Mouse (Mus musculus): ENCODE measurements around the gene Csnk1d. TPM values are rescaled to one million over a fixed set of nuclear protein-coding genes. Genes with fewer than 3 reads are reported as not detected.

Csnk1d gene
- polyA plus RNA-seq, 1 experiment from 2014 or later, result 77.4 TPM

DNA sequence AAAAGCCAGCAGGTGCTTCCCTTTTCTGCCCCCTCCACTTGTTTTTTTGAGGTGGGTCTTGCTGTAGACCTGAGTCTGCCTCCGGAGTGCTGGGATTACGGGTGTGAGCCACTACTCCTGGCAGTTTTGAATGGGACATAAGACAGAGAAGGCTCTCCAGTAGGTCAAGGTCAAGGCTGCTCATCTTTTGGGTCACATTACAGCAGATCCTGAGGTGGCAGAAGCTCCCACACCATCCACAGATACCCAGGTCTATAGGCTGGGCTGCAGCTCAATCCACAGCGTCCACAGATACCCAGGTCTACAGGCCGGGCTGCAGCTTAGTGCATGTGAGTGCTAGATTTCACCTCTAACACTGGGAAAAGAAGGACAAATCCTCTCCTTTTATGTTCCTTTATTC lies 77.3 kb downstream of the Csnk1d start:
- Histone ChIP-seq H3K4me3 (replicated peaks; ENCODE audit: low read length) (no peak overlapping the region), H3K9ac (no peak overlapping the region), H3K9me3 (ENCODE audit: control insufficient read depth, low read length) (no peaks in the 10 kb centered on the region), H3K4me2 (replicated peaks) (no peak overlapping the region), H3K4me1 (replicated peaks; ENCODE audit: control insufficient read depth, insufficient read depth, low read length) (no peaks in the 10 kb centered on the region), H3K27me3 (ENCODE audit: control insufficient read depth, insufficient read depth, low read length) (no peaks in the 10 kb centered on the region), H3K36me3 (replicated peaks; ENCODE audit: control insufficient read depth, insufficient read depth) (peaks cover 23% of the 10 kb centered on the region; the same call in 1 of the 2 replicates), H3K27ac (no peak overlapping the region)
- WGBS, result 98% methylated on average over 4 of the region's 4 CpGs
- ATAC-seq (ENCODE audit: low FRiP score) (no peak), DNase-seq (ENCODE audit: low spot score) (no peak)

Other genes starting within 250 kb of the Csnk1d start
- 1.8 and 2.2 TPM in 2 replicates for gene Hmga1b, start 228.5 kb downstream of the Csnk1d start, polyA plus RNA-seq (2014; fragmentation: Nextera tagmentation; extraction: Ambion mirVana)
- 86.1 and 87.0 TPM in 2 replicates for gene Rfng, start 207.1 kb downstream of the Csnk1d start, polyA plus RNA-seq (2014; fragmentation: Nextera tagmentation; extraction: Ambion mirVana)
- 288 and 307 TPM in 2 replicates for gene Gps1, start 207.1 kb downstream of the Csnk1d start, polyA plus RNA-seq (2014; fragmentation: Nextera tagmentation; extraction: Ambion mirVana)
- 43.8 and 43.9 TPM in 2 replicates for gene Dus1l, start 194.9 kb downstream of the Csnk1d start, polyA plus RNA-seq (2014; fragmentation: Nextera tagmentation; extraction: Ambion mirVana)
- gene Fasn, start 166.8 kb downstream of the Csnk1d start, polyA plus RNA-seq (2014; fragmentation: Nextera tagmentation; extraction: Ambion mirVana), result 119 and 135 TPM in 2 replicates
- 5.0 and 5.2 TPM in 2 replicates for gene Ccdc57, start 58.5 kb downstream of the Csnk1d start, polyA plus RNA-seq (2014; fragmentation: Nextera tagmentation; extraction: Ambion mirVana)
- gene Slc16a3, start 42.9 kb downstream of the Csnk1d start, polyA plus RNA-seq (2014; fragmentation: Nextera tagmentation; extraction: Ambion mirVana), result 4.2 and 4.4 TPM in 2 replicates
- 0.24 TPM in 1 of 2 replicates, not detected in the other for gene Cd7, start 48.1 kb upstream of the Csnk1d start, polyA plus RNA-seq (2014; fragmentation: Nextera tagmentation; extraction: Ambion mirVana)
- not detected in 2 replicates for gene Sectm1b, start 72.2 kb upstream of the Csnk1d start, polyA plus RNA-seq (2014; fragmentation: Nextera tagmentation; extraction: Ambion mirVana)
- gene Sectm1a, start 89.9 kb upstream of the Csnk1d start, polyA plus RNA-seq (2014; fragmentation: Nextera tagmentation; extraction: Ambion mirVana), result not detected in 2 replicates
- not detected in 2 replicates for gene Tex19.2, start 127.3 kb upstream of the Csnk1d start, polyA plus RNA-seq (2014; fragmentation: Nextera tagmentation; extraction: Ambion mirVana)
- not detected in 2 replicates for gene Tex19.1, start 154.8 kb upstream of the Csnk1d start, polyA plus RNA-seq (2014; fragmentation: Nextera tagmentation; extraction: Ambion mirVana)
- 0.19 and 0.99 TPM in 2 replicates for gene Uts2r, start 168.9 kb upstream of the Csnk1d start, polyA plus RNA-seq (2014; fragmentation: Nextera tagmentation; extraction: Ambion mirVana)
- 23.2 and 27.5 TPM in 2 replicates for gene Hexdc, start 213.1 kb upstream of the Csnk1d start, polyA plus RNA-seq (2014; fragmentation: Nextera tagmentation; extraction: Ambion mirVana)
- gene Ogfod3, start 213.4 kb upstream of the Csnk1d start, polyA plus RNA-seq (2014; fragmentation: Nextera tagmentation; extraction: Ambion mirVana), result 30.3 and 31.1 TPM in 2 replicates
- gene Cybc1, start 238.0 kb upstream of the Csnk1d start, polyA plus RNA-seq (2014; fragmentation: Nextera tagmentation; extraction: Ambion mirVana), result 36.3 and 37.5 TPM in 2 replicates
- gene Narf, start 245.9 kb upstream of the Csnk1d start, polyA plus RNA-seq (2014; fragmentation: Nextera tagmentation; extraction: Ambion mirVana), result 79.6 and 86.0 TPM in 2 replicates

Data from hindbrain, embryonic 14.5 days (tissue).